Mouse (Mus musculus): Measurements from ENCODE around the gene Spint2. TPM values are rescaled to one million over a fixed set of nuclear protein-coding genes. Genes with fewer than 3 reads are reported as not detected.
A peak's percentile ranks its signal among the peaks of the same experiment; 100 is the strongest.

Spint2 gene
- polyA plus RNA-seq, 1 experiment from 2014 or later = 48.8 TPM

DNA sequence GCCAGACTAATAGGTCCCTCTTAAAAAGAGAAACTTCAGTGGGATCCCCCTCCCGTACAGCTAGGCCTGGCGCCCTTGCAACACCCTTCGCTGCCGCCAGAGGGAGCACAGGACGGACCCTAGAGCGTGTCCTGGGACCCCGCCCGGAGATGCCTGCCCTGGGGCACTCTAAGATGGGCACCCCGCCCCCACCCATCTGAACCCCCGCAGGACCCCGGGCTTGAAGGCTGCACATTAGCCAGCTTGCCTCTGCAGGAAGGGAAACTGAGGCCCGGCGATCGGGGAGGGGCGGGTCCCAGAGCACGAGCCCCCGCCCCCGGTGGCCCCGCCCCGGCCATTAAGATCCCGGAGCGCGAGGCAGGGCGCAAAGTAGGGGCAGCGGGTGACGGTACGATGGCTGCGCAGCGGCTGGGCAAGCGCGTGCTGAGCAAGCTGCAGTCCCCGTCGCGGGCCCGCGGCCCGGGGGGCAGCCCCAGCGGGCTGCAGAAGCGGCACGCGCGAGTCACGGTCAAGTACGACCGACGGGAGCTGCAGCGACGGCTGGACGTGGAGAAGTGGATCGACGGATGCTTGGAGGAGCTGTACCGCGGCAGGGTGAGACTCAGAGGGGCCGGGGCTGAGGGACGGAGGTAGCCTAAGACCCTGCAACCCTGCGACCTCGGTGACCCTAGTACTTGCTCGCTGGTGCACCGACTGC is 7.4 kb upstream of the Spint2 start, which contains the start of gene Ppp1r14a:
TSS of gene Ppp1r14a (plus strand) at position 367 of the 697 bp plus-strand sequence.
- WGBS = 1% methylated on average over 55 of the region's 59 CpGs
- no peaks in the 10 kb centered on the region for H3K36me3 ChIP-seq
- H3K9ac ChIP-seq (replicated peaks) = peak within 1 kb of the TSS; percentile 55
- no peaks in the 10 kb centered on the region for H3K27me3 ChIP-seq
- H3K4me3 ChIP-seq = peak within 1 kb of the TSS; percentile 57
- H3K9me3 ChIP-seq = no peaks in the 10 kb centered on the region
- H3K4me2 ChIP-seq (replicated peaks) = peak within 1 kb of the TSS; percentile 94
- no peak within 1 kb of the TSS for H3K27ac ChIP-seq (replicated peaks)
- H3K4me1 ChIP-seq = peaks cover 42% of the 10 kb centered on the region
- no peak for ATAC-seq (replicated peaks)

DNA sequence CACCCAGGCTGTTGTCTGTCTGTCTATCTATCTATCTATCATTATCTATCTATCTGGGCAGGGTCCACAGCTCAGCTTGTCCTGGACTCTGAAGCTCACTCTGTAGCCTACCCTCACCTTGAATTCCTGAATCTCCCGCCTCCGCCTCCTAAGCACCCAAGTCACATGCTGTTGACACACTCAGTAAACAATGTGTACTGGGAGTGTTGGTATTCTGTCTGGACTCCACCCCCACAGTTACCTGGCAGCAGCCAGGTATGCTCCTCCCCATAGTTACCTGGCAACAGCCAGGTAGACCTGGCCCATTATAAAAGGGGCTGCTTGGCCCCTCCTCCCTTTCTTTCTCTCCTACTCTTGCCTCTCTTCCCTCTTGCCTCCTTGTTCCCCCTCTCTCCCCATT is 6.4 kb upstream of the Spint2 start:
- no peak for ATAC-seq (replicated peaks)
- Histone ChIP-seq H3K4me2 (replicated peaks) (no peak overlapping the region), H3K27me3 (no peaks in the 10 kb centered on the region), H3K9ac (replicated peaks) (no peak overlapping the region), H3K4me3 (no peak overlapping the region), H3K4me1 (peaks cover 36% of the 10 kb centered on the region), H3K36me3 (no peaks in the 10 kb centered on the region), H3K27ac (replicated peaks) (no peak overlapping the region), H3K9me3 (no peaks in the 10 kb centered on the region)
- 94% methylated on average over 2 of the region's 2 CpGs for WGBS

DNA sequence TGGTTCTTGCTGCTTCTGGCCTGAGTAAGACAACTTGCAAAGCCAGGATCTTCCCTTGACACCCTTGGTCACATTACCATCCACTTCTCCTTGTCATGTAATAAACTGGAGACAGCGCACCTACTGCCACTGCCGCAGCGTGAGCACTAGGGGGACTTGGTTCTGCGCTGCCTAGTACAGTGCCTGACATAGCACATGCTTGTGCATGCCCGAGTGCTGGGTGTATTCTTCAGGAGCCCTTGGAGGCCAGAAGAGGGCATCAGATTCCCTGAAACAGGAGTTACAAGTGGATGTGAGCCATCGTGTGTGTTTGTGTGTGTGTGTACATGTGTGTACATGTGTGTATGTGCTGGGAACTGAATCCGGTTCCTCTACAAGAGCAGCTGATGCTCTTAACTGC is 5.8 kb upstream of the Spint2 start:
- H3K27ac ChIP-seq (replicated peaks) = no peak overlapping the region
- ATAC-seq (replicated peaks) = no peak
- H3K4me2 ChIP-seq (replicated peaks) = no peak overlapping the region
- H3K9ac ChIP-seq (replicated peaks) = no peak overlapping the region
- H3K27me3 ChIP-seq = peaks cover 4% of the 10 kb centered on the region; the same call in 1 of the 2 replicates
- H3K9me3 ChIP-seq = no peaks in the 10 kb centered on the region
- H3K4me3 ChIP-seq = no peak overlapping the region
- no peaks in the 10 kb centered on the region for H3K36me3 ChIP-seq
- WGBS = 86% methylated on average over 7 of the region's 7 CpGs
- H3K4me1 ChIP-seq = peaks cover 30% of the 10 kb centered on the region

DNA sequence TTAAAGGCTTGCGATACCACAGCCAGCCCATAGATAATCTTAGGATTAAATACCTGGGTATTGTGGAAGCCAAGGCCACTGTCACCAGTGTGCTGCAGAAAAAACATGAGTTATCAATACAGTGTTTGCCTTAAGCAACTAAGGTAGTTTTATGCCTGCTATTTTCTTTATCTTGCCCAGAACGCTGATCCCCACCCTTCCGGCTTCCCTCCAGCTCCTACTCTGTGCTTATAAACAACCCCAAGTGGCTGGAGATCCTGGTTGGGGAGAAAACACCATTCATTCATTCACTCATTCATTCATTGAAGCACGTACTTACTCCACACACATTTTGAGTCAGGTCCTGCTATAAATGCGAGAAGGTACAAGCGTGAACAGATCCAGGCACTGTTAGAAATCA is 2.8 kb upstream of the Spint2 start:
- Histone ChIP-seq H3K9ac (replicated peaks) (no peak overlapping the region), H3K4me3 (no peak overlapping the region), H3K9me3 (no peaks in the 10 kb centered on the region), H3K27me3 (peaks cover 12% of the 10 kb centered on the region; the same call in 1 of the 2 replicates), H3K4me1 (peaks cover 27% of the 10 kb centered on the region), H3K4me2 (replicated peaks) (no peak overlapping the region), H3K36me3 (no peaks in the 10 kb centered on the region), H3K27ac (replicated peaks) (no peak overlapping the region)
- WGBS = 95% methylated on average over 6 of the region's 6 CpGs
- ATAC-seq (replicated peaks) = no peak

DNA sequence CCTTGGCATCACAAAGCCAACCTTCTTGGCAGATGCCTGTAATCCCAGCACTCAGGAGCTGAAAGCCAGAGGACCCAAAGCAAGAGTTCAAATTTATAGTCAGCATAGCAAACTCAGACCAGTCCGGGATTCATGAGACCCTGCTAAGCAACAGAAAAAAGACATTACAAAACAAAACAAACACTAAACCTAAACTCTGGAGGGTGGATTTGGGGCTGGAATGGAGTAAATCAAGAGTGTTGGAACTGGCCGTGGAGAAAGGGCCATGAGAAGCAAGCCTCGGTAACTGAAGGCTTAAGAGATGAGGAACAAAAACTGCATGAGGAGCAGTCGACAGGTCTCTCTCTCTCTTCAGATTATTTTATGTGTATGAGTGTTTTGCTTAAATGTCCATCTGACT is 2.2 kb upstream of the Spint2 start:
- H3K4me2 ChIP-seq (replicated peaks) = no peak overlapping the region
- no peak overlapping the region for H3K27ac ChIP-seq (replicated peaks)
- no peak overlapping the region for H3K9ac ChIP-seq (replicated peaks)
- WGBS = 85% methylated on average over 4 of the region's 4 CpGs
- no peak overlapping the region for H3K4me3 ChIP-seq
- peaks cover 12% of the 10 kb centered on the region; the same call in 1 of the 2 replicates for H3K27me3 ChIP-seq
- peaks cover 21% of the 10 kb centered on the region for H3K4me1 ChIP-seq
- H3K9me3 ChIP-seq = no peaks in the 10 kb centered on the region
- H3K36me3 ChIP-seq = no peaks in the 10 kb centered on the region
- ATAC-seq (replicated peaks) = no peak

DNA sequence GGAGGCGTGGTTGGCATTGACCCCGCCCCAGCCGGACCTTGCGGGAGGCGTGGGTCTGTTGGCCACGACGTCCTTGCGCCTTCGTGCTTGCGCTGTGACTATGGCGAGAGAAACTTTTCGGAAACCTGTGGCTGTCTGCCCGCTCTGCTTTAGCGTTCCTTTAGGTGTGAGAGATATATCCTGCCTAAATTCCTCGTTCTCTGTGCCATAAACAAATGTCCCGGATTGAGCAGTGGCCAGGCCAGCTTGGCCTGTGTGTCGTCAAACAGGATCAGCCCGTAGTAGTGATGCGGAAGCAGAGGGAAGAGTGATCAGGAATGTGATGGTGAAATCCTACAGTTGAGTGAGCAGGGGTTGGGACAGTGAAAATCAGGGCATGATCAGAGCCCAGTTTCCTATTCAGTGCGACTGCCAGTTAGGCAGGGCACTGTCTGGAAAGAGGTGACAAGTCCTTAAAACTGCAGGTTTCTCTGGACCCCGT is 402 bp upstream of the Spint2 start:
- H3K4me3 ChIP-seq = peak overlapping the region; percentile 59
- H3K27ac ChIP-seq (replicated peaks) = no peak overlapping the region
- H3K36me3 ChIP-seq = no peaks in the 10 kb centered on the region
- peak overlapping the region; percentile 57 for H3K9ac ChIP-seq (replicated peaks)
- peak overlapping the region; percentile 98 for H3K4me2 ChIP-seq (replicated peaks)
- H3K4me1 ChIP-seq = peaks cover 18% of the 10 kb centered on the region
- WGBS = 10% methylated on average over 21 of the region's 21 CpGs
- peaks cover 12% of the 10 kb centered on the region; the same call in 1 of the 2 replicates for H3K27me3 ChIP-seq
- H3K9me3 ChIP-seq = no peaks in the 10 kb centered on the region
- ATAC-seq (replicated peaks) = no peak

DNA sequence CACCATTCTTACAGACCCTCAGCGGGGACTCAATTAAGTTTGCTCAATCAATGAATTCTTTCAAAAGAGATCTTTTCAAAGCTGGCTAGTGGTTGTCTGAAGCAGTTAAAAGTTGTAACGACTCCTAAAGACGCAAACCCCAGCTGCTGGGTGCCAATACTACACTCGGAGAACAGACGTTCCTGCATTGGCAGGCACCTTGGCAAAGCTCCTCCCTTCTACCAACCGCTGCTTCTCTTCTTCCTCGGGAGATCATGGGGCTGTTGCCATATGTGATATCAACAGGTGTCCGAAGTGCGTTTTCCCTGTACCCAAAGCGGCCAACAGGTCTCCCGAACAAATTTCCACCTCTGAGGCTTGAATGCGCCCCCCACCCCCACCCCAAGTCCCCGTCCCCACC is 911 bp downstream of the Spint2 start:
- H3K36me3 ChIP-seq = no peaks in the 10 kb centered on the region
- H3K27ac ChIP-seq (replicated peaks) = no peak overlapping the region
- H3K4me3 ChIP-seq = peak overlapping the region; percentile 59
- peaks cover 18% of the 10 kb centered on the region for H3K4me1 ChIP-seq
- no peaks in the 10 kb centered on the region for H3K9me3 ChIP-seq
- 10% methylated on average over 13 of the region's 13 CpGs for WGBS
- H3K4me2 ChIP-seq (replicated peaks) = peak overlapping the region; percentile 98
- H3K9ac ChIP-seq (replicated peaks) = no peak overlapping the region
- peak; percentile 8; the same call in 1 of the 2 replicates for ATAC-seq (replicated peaks)
- peaks cover 12% of the 10 kb centered on the region; the same call in 1 of the 2 replicates for H3K27me3 ChIP-seq

DNA sequence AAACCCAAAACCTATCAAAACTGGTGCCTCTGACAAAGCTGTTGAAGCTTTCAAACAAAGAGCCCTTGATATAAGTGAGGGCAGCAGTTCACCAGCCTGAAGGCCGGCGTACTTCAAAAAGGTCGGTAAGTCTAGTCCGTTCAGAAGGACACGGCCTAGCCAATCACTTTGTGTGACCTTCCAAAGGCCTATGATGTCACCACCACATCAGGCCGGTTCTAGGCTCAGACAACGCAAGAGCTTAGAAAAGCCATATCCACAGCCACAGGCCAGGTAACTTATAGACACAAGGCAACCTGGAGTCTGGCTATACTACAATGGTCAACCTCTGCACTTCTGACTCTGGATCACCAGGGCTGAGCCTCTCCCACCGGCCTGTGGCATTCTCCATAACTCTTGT is 1.8 kb downstream of the Spint2 start:
- Histone ChIP-seq H3K4me2 (replicated peaks) (no peak overlapping the region), H3K4me3 (no peak overlapping the region), H3K27me3 (peaks cover 12% of the 10 kb centered on the region; the same call in 1 of the 2 replicates), H3K27ac (replicated peaks) (no peak overlapping the region), H3K9ac (replicated peaks) (no peak overlapping the region), H3K36me3 (no peaks in the 10 kb centered on the region), H3K9me3 (no peaks in the 10 kb centered on the region), H3K4me1 (peaks cover 18% of the 10 kb centered on the region)
- no peak for ATAC-seq (replicated peaks)
- WGBS = 91% methylated on average over 8 of the region's 8 CpGs

DNA sequence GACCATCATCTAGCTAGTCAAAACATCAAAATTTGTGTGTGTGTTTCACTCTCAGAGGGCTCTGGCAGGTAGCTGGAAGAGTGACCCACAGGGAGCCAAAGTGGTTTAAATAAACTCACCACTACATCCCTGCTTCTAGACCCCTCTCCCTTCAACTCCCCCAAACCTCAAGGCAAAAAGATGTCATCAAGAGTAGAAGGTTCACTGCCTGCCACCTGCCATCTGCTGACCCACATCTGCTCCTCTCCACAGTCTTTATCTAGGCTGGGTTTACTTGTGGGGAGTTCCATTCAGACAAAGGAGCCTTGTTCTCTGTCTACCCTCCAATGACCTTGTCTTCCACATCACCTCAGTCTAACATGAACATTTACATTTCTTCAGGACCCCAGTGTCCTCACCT is 2.5 kb downstream of the Spint2 start:
- Histone ChIP-seq H3K27ac (replicated peaks) (no peak overlapping the region), H3K4me3 (no peak overlapping the region), H3K27me3 (peaks cover 12% of the 10 kb centered on the region; the same call in 1 of the 2 replicates), H3K9me3 (no peaks in the 10 kb centered on the region), H3K4me1 (peaks cover 18% of the 10 kb centered on the region), H3K4me2 (replicated peaks) (no peak overlapping the region), H3K36me3 (no peaks in the 10 kb centered on the region), H3K9ac (replicated peaks) (no peak overlapping the region)
- ATAC-seq (replicated peaks) = no peak

DNA sequence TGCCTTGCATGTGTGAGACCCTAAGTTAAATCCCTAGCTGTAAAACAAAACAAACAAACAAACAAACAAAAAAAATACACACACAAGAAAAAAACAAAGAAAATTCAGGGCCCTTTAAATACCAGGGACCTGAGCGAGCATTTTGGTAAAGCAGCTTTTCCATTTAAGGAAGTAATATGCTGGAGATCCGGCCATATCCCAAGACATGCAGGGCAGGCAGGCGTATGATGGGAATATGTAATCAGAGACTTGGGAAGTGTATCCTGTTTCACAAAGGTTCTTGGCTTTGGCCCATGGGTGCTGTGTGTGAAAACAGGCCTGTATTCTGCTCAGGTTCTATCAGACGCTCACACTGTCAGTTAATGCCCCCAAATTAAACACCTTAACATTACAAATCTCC is 4.2 kb downstream of the Spint2 start:
- Histone ChIP-seq H3K27ac (replicated peaks) (no peak overlapping the region), H3K9ac (replicated peaks) (no peak overlapping the region), H3K27me3 (peaks cover 8% of the 10 kb centered on the region; the same call in 1 of the 2 replicates), H3K4me1 (peaks cover 18% of the 10 kb centered on the region), H3K4me3 (no peak overlapping the region), H3K4me2 (replicated peaks) (no peak overlapping the region), H3K9me3 (no peaks in the 10 kb centered on the region), H3K36me3 (no peaks in the 10 kb centered on the region)
- ATAC-seq (replicated peaks) = no peak
- 95% methylated on average over 4 of the region's 4 CpGs for WGBS

DNA sequence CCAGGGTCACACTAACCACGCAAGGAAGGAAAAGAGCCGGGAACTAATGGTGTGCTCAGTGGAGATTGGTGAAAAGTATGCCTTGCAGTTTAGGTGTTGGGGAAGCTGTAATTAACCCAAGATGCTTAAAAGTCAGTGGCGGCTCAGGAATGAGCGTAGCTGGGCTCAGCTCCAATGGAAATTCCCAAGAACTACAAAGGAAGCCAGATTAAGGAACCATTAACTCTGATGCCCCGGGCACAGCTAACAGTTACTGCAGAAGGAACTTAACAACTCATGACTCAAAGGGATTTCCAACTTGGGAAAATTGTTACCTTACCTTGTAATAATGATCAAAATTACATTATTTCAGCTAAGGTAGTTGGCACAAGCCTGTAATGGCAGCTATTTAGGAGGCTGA is 5.0 kb downstream of the Spint2 start:
- WGBS = 70% methylated on average over 5 of the region's 5 CpGs

DNA sequence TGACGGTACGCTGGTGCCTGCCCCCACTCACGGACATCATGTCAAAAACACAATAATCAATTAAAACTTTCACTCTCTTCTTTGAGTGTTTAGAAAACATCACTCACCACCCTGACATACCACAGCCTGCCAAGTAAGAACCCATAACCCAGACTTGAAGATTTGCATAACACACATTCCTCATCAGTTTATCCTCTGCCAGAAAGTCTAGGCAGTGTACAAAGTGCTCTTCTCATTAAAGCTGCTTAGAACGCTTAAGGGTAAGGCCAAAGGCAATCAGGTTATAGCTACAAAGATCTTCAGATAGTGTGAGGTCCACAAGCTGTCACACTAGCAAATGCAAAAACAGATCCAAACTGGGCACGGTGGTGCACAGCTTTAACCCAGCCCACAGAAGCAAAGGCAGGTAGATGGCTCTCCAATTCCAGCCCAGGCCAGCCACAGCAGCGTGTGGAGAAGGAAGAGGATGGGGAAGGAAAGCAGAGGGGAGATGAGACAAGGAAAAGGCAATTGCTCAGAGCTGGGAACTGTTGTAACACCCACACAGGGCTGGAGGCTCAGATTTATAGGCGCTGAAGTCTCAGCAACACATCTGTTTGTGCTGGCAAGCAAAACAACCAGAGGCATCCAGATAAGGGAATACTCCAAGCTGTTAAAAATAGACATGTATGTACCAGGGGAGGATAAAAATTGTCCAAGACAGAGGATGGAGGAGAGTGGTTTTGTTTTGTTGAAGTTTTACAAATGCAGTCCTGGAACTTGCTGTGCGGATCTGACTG is 9.8 kb downstream of the Spint2 start:
- Histone ChIP-seq H3K36me3 (no peaks in the 10 kb centered on the region), H3K4me3 (no peak overlapping the region), H3K9me3 (no peaks in the 10 kb centered on the region), H3K27me3 (no peaks in the 10 kb centered on the region), H3K27ac (replicated peaks) (peak overlapping the region; percentile 43), H3K9ac (replicated peaks) (no peak overlapping the region), H3K4me1 (peaks cover 13% of the 10 kb centered on the region), H3K4me2 (replicated peaks) (no peak overlapping the region)
- 55% methylated on average over 8 of the region's 8 CpGs for WGBS
- ATAC-seq (replicated peaks) = no peak

More for the DNA sequence above, 5.0 kb downstream of the Spint2 start:
- no peak for ATAC-seq (replicated peaks)
- Histone ChIP-seq H3K4me1 (peaks cover 17% of the 10 kb centered on the region), H3K27ac (replicated peaks) (no peak overlapping the region), H3K9ac (replicated peaks) (no peak overlapping the region), H3K27me3 (peaks cover 3% of the 10 kb centered on the region; the same call in 1 of the 2 replicates), H3K9me3 (no peaks in the 10 kb centered on the region), H3K36me3 (no peaks in the 10 kb centered on the region), H3K4me2 (replicated peaks) (no peak overlapping the region), H3K4me3 (no peak overlapping the region)

All from forebrain, embryonic 15.5 days (tissue).